ENCODE assay signal across 8 mouse cellular contexts in the genomic region with DNA sequence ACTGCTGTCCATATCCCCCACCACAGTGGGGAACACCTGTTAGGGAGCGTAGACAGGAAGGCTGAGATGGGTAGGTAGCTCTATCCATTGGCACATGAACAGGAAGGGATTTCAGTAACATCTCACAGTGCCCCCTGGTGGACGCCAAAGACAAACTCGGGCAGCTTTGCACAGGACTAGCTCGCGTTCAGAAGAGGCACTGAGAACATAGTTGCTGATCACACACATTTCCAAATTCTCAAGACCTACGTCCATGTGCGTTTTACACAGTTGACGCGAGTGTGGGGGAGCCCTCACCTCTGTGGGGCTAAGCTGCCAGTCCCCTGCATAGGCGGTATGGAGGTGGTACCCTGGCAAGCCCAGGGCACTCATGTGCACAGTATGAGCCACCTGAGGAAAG. TPM values are rescaled to one million over a fixed set of nuclear protein-coding genes. Genes with fewer than 3 reads are reported as not detected.
DNase-seq lines count a peak whose midpoint lies in the region; ATAC-seq and TF ChIP-seq lines count a peak whose summit lies in the region.

No protein-coding gene starts in this region.

- ATAC-seq in frontal cortex, adult (ENCODE audit: low TSS enrichment), result peak; percentile 38
- peak; percentile 30; the same call in 1 of the 2 replicates for ATAC-seq in hindbrain, embryonic 11.5 days (ENCODE audit: low FRiP score)
- no peak for ATAC-seq in lung, postnatal 0 days

- no peak overlapping the region for H3K27ac ChIP-seq in hindbrain, embryonic 11.5 days (ENCODE audit: low read depth, low read length)
- H3K27ac ChIP-seq in lung, postnatal 0 days (ENCODE audit: low read length), result no peak overlapping the region

- no peak overlapping the region for H3K9ac ChIP-seq in hindbrain, embryonic 11.5 days (ENCODE audit: low read depth, low read length)
- no peak overlapping the region for H3K9ac ChIP-seq in lung, postnatal 0 days (replicated peaks; ENCODE audit: low read depth)

- no peaks in the 10 kb centered on the region for H3K36me3 ChIP-seq in hindbrain, embryonic 11.5 days (ENCODE audit: control insufficient read depth, insufficient read depth, low read length)
- H3K36me3 ChIP-seq in lung, postnatal 0 days (ENCODE audit: insufficient read depth, low read length), result peaks cover 3% of the 10 kb centered on the region; the same call in 1 of the 2 replicates

- peak overlapping the region; percentile 58; the same call in 1 of the 2 replicates for H3K4me2 ChIP-seq in hindbrain, embryonic 11.5 days (replicated peaks; ENCODE audit: low read depth, low read length)
- peak overlapping the region; percentile 81 for H3K4me2 ChIP-seq in lung, postnatal 0 days (replicated peaks; ENCODE audit: low read depth, low read length)

- no peak overlapping the region for H3K4me3 ChIP-seq in hindbrain, embryonic 11.5 days (ENCODE audit: low read depth, low read length)
- H3K4me3 ChIP-seq in lung, postnatal 0 days (ENCODE audit: low read depth, low read length), result no peak overlapping the region

- 12% methylated on average over 10 of the region's 10 CpGs for WGBS in hindbrain, embryonic 11.5 days
- WGBS in lung, postnatal 0 days, result 7% methylated on average over 10 of the region's 10 CpGs

- H3K27me3 ChIP-seq in hindbrain, embryonic 11.5 days (ENCODE audit: control insufficient read depth, insufficient read depth, low read length), result no peaks in the 10 kb centered on the region
- no peaks in the 10 kb centered on the region for H3K27me3 ChIP-seq in lung, postnatal 0 days (replicated peaks; ENCODE audit: insufficient read depth, low read length)

- TF ChIP-seq CTCF in lung, postnatal 0 days (IDR thresholded peaks at IDR 0.05), result peak; percentile 94

- H3K9me3 ChIP-seq in hindbrain, embryonic 11.5 days (ENCODE audit: control insufficient read depth, low read length), result no peaks in the 10 kb centered on the region
- H3K9me3 ChIP-seq in lung, postnatal 0 days (ENCODE audit: low read length), result no peaks in the 10 kb centered on the region

- no peak for TF ChIP-seq EP300 in lung, postnatal 0 days (IDR thresholded peaks at IDR 0.05)

- peak; percentile 76 for DNase-seq in Muller cell, postnatal 12 days (ENCODE audit: inconsistent ontology term)
- DNase-seq in cerebellum, adult 9-10 months, result peak; percentile 88
- peak; percentile 91 for DNase-seq in hindbrain, embryonic 11.5 days (ENCODE audit: low spot score)
- peak; percentile 91 to 94 for DNase-seq in layer of hippocampus, postnatal 10 days (ENCODE audit: low spot score in 2 of 2)
- peak; percentile 88 for DNase-seq in lung, postnatal 0 days (ENCODE audit: low spot score)
- peak; percentile 80 for DNase-seq in ovary, postnatal 14 days (ENCODE audit: low spot score)
- peak; percentile 63 to 86 for DNase-seq in thymus, postnatal 10 days (ENCODE audit: low spot score in 2 of 2)

- H3K4me1 ChIP-seq in hindbrain, embryonic 11.5 days (replicated peaks; ENCODE audit: control insufficient read depth, insufficient read depth, low read length), result peaks cover 7% of the 10 kb centered on the region; the same call in 1 of the 2 replicates
- peaks cover 10% of the 10 kb centered on the region; the same call in 1 of the 2 replicates for H3K4me1 ChIP-seq in lung, postnatal 0 days (ENCODE audit: insufficient read depth, low read depth, low read length)

RNA-seq across cellular contexts. Expression of a gene that starts 1.4 kb away (rescaled TPM):
- 23.5 and 28.8 TPM in 2 replicates for polyA plus RNA-seq in hindbrain, embryonic 11.5 days (2014; fragmentation: Nextera tagmentation; extraction: Ambion mirVana)
- total RNA-seq in layer of hippocampus, postnatal 10 days (2021), result 10 to 100 TPM; 65.5 to 66.3 TPM
- polyA plus RNA-seq in lung, postnatal 0 days (2015; fragmentation: Nextera tagmentation; extraction: Ambion mirVana), result 14.9 and 17.1 TPM in 2 replicates

RNA-seq across cellular contexts. Expression of a gene that starts 4.0 kb away (rescaled TPM):
- 3.1 and 5.0 TPM in 2 replicates for polyA plus RNA-seq in hindbrain, embryonic 11.5 days (2014; fragmentation: Nextera tagmentation; extraction: Ambion mirVana)
- total RNA-seq in layer of hippocampus, postnatal 10 days (2021), result 1 to 10 TPM; 2.1 to 4.6 TPM
- polyA plus RNA-seq in lung, postnatal 0 days (2015; fragmentation: Nextera tagmentation; extraction: Ambion mirVana), result 2.3 and 5.5 TPM in 2 replicates

RNA-seq across cellular contexts. Expression of a gene that starts 7.1 kb away (rescaled TPM):
- 0.17 and 0.25 TPM in 2 replicates for polyA plus RNA-seq in hindbrain, embryonic 11.5 days (2014; fragmentation: Nextera tagmentation; extraction: Ambion mirVana)
- total RNA-seq in layer of hippocampus, postnatal 10 days (2021), result not detected
- 0.07 and 0.08 TPM in 2 replicates for polyA plus RNA-seq in lung, postnatal 0 days (2015; fragmentation: Nextera tagmentation; extraction: Ambion mirVana)

RNA-seq across cellular contexts. Expression of a gene that starts 13.3 kb away (rescaled TPM):
- polyA plus RNA-seq in hindbrain, embryonic 11.5 days (2014; fragmentation: Nextera tagmentation; extraction: Ambion mirVana), result 22.1 and 26.1 TPM in 2 replicates
- total RNA-seq in layer of hippocampus, postnatal 10 days (2021), result 10 to 100 TPM; 15.2 to 16.7 TPM
- 121 and 130 TPM in 2 replicates for polyA plus RNA-seq in lung, postnatal 0 days (2015; fragmentation: Nextera tagmentation; extraction: Ambion mirVana)

RNA-seq across cellular contexts. Expression of a gene that starts 24.8 kb away (rescaled TPM):
- 31.4 and 33.4 TPM in 2 replicates for polyA plus RNA-seq in hindbrain, embryonic 11.5 days (2014; fragmentation: Nextera tagmentation; extraction: Ambion mirVana)
- 10 to 100 TPM; 16.9 to 18.0 TPM for total RNA-seq in layer of hippocampus, postnatal 10 days (2021)
- polyA plus RNA-seq in lung, postnatal 0 days (2015; fragmentation: Nextera tagmentation; extraction: Ambion mirVana), result 3.3 and 4.4 TPM in 2 replicates
